Mouse (Mus musculus): ENCODE results near the gene Tlk1.

DNA sequence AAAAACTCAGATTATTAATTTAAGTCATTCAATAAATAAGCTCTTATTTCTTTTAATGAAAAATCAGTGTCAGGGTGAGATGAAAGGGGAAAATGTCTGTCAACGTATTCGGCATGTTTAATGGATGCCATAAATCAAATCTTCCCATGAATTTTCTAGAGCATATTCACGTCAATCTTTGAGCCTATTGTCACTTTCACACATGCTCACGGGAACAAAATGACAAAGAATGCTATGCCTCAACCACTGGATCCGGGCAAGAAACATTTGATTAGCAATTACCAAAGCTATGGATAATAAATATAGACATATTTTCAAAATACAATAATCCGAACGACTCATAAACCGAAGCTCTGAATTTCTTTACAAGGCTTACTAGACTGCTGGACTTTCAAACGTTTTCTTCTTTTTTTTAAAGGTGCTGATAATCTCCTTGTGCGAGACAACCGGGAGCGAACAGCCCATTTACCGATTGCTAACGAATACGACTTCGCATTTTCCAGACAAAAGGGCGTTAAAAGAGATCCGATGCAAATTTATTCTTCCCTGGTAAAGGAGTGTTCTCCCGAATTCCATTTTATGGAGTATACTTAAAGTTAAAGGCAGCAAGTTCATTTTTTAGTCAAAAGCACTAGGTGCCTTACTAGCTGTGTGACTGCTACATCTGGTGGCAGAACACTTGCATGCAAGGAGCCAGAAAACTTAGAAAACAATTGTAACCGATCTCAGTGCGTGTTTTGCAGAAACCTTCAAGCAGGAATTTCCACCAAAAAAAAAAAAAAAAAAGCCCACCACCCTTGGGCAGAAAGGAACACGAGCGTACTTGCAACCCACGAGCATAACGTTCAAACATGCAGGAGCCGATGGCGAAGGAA is 1.4 kb downstream of the Tlk1 start:
- TF ChIP-seq CTCF (IDR thresholded peaks at IDR 0.05; ENCODE audit: control insufficient read depth, insufficient read depth, insufficient replicate concordance, low read depth, low read length) (no peak), POLR2A (IDR thresholded peaks at IDR 0.05; ENCODE audit: control insufficient read depth, low read depth, low read length) (no peak)
